Mouse (Mus musculus) lung, postnatal 0 days (tissue): ENCODE data around the gene Tln1.

ENCODE experiments used
- CTCF ChIP-seq: IDR thresholded peaks from 2 replicates; pipeline ENCODE4 v1.5.1; 2016; ENCODE audit warnings: antibody characterized with exemption, mild to moderate bottlenecking
- EP300 ChIP-seq: IDR thresholded peaks from 2 replicates; pipeline ENCODE4 v1.6.1; 2016; ENCODE audit warnings: antibody characterized with exemption, mild to moderate bottlenecking, control low read depth

DNA sequence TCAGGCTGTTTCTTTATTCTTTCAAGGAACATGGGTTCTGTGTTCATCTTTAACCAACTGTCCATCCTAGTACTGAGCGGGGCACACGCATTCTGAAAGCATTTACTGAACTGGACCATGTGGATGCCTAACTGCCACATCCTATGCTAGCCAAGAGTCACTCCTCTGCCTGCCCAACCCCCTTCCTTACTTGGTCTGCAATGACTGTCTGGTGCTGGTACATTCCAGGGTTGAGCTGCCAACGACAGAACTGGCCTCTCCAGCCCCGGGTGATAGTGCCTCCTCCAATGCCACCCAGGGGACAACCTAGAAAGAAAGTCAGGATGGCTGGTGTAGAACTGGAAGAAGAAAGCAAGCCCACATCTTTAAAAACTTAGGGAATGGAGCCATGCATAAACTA lies 11.1 kb upstream of the Tln1 start:
- TF ChIP-seq CTCF = no peak
- no peak for TF ChIP-seq EP300
